ENCODE assay signal across 20 mouse cellular contexts in the genomic region with DNA sequence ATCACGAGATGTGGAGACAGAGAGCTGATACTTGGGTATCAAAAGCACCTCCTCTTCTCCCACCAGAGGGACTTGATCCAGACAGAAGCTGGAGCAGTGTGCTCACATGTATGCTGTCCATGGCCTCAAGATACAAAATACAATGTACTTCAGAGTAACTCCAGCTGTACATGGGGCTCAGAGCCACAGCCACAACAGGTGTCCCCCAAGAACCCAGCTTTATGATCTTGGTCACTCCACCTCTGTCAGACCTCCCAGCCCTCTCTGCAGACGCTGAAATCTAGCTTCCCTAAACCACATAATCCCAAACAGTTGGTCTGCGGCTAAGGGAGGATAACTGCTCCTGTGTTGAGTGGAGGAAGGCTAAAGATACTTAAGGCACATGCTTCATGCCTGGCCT.
"Had no signal": no experiment of that assay in that cellular context is flagged by ENCODE, and none has a peak within 500 bp of the region (broad histone marks: within the 10 kb centered on the region; RNA-seq: fewer than 3 reads in every experiment).

No protein-coding gene starts in this region.

- H3K9ac ChIP-seq: kidney, embryonic 15.5 days; limb, embryonic 15.5 days; liver, embryonic 13.5 days; midbrain, embryonic 12.5 days; midbrain, embryonic 15.5 days; neural tube, embryonic 13.5 days had no signal

- H3K27ac ChIP-seq: kidney, embryonic 15.5 days; limb, embryonic 15.5 days; liver, embryonic 13.5 days; midbrain, embryonic 12.5 days; midbrain, embryonic 15.5 days; neural tube, embryonic 13.5 days had no signal

- H3K27me3 ChIP-seq: midbrain, embryonic 12.5 days; midbrain, embryonic 15.5 days; neural tube, embryonic 13.5 days had no signal

- ATAC-seq: intestine, embryonic 16.5 days; midbrain, embryonic 15.5 days had no signal

- H3K4me1 ChIP-seq: liver, embryonic 13.5 days; midbrain, embryonic 12.5 days; midbrain, embryonic 15.5 days had no signal

- H3K9me3 ChIP-seq: kidney, embryonic 15.5 days; limb, embryonic 15.5 days; liver, embryonic 13.5 days; midbrain, embryonic 12.5 days; midbrain, embryonic 15.5 days; neural tube, embryonic 13.5 days had no signal

- H3K4me2 ChIP-seq: kidney, embryonic 15.5 days; limb, embryonic 15.5 days; liver, embryonic 13.5 days; midbrain, embryonic 12.5 days; midbrain, embryonic 15.5 days; neural tube, embryonic 13.5 days had no signal

- DNase-seq: kidney, adult 8-10 months; kidney, postnatal 10 days; kidney, postnatal 36 days; left cerebral cortex, postnatal 4 days; liver, embryonic 13.5 days; lung, adult 2 months; lung, postnatal 14 days; lung, postnatal 4 days; right cerebral cortex, adult 18-20 months; right cerebral cortex, postnatal 14 days; right cerebral cortex, postnatal 4 days; thymus, adult 2 months; thymus, postnatal 14 days; thymus, postnatal 4 days had no signal

- H3K36me3 ChIP-seq: kidney, embryonic 15.5 days; limb, embryonic 15.5 days; liver, embryonic 13.5 days; midbrain, embryonic 12.5 days; midbrain, embryonic 15.5 days; neural tube, embryonic 13.5 days had no signal

- H3K4me3 ChIP-seq: kidney, embryonic 15.5 days; limb, embryonic 15.5 days; liver, embryonic 13.5 days; midbrain, embryonic 12.5 days; midbrain, embryonic 15.5 days; neural tube, embryonic 13.5 days had no signal
